Mouse (Mus musculus) spleen, adult 18-20 months (tissue): ENCODE data around the gene Fam57b.
A peak's percentile ranks its signal among the peaks of the same experiment; 100 is the strongest.
"Not testable (repeated sequence)": the region's sequence is repeated elsewhere in the genome, so short reads cannot be mapped to it uniquely, and the experiment has no call there.

Source experiments
- DNase-seq, 2 experiments: peaks; one replicate each; pipeline ENCODE4 v3.0.0; 2022; ENCODE audit warnings: mixed read lengths in 2 of 2

Fam57b gene

DNA sequence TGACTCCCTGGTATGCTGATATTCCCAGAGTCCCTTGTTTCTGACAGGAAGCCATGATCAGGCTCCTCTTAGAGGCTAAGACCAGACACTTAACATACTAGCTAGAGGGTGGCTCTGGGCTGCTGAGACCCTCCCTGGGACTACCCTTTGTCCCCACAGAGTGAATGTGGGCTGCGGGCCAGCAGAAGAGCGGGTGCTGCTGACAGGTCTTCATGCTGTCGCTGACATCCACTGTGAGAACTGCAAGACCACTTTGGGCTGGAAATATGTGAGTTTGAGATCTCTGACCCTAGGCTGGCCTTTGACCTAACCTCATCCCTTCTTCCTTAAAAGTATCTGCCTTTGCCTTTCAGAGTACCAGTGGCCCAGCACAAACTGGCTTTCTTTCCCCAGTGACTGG lies 19.3 kb upstream of the Fam57b start:
- no peak for DNase-seq

DNA sequence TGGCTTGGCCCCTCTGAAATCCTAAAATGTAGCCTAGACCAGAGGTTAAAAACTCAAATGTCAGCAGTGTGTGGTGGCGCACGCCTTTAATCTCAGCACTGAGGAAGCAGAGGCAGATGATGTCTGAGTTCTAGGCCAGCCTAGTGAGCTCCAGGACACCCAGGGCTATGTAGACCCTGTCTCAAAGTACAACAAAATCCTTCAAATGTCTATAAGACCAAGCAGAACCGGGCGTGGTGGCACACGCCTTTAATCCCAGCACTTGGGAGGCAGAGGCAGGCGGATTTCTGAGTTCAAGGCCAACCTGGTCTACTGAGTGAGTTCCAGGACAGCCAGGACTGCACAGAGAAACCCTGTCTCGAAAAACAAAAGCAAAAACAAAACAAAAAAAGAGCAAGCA lies 18.4 kb upstream of the Fam57b start:
- not testable (repeated sequence) for DNase-seq

DNA sequence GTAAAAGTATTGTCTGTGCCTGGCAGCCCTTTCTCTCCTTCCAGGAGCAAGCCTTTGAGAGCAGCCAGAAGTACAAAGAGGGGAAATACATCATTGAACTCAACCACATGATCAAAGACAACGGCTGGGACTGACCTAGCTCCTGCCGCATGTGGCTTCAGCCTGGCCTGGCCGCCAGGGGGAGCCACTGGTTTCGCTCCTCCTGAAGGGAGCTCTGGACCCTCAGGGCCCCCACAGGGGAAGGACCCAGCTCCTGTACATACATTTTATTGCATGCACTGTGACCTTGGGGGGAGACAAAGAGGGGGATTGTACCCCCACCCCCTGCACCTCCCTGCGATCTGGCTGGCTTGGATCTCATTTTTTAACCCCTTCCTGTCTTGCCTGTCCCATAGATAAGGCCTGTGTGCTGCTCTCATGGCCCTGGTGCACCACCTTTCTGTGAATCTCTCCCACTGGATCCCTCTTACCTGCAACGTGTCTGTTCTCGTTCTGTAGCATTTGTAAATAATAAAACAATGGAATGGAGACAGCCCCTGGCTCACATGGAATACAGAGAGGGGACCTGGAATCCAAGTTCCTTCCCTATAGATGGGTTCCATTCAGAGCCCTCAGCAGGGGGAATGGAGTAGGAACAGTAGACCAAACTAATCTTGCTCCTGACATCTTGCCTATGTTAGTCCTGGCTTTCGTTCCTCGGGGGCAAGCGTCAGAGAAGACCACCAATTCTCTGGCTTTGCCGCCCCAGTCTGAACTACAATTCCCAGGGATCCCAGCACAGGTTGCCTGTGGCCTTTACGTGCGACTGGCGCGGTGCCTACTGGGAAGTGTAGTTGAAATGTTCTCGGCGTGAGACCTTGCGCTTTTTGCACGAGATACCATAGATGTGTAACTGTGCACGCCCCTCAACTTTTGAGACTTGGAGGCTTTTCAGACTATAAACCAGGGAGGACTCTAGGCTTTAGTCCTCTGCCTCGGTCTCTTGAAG lies 17.2 kb upstream of the Fam57b start:
- peak; percentile 73 to 84 for DNase-seq

DNA sequence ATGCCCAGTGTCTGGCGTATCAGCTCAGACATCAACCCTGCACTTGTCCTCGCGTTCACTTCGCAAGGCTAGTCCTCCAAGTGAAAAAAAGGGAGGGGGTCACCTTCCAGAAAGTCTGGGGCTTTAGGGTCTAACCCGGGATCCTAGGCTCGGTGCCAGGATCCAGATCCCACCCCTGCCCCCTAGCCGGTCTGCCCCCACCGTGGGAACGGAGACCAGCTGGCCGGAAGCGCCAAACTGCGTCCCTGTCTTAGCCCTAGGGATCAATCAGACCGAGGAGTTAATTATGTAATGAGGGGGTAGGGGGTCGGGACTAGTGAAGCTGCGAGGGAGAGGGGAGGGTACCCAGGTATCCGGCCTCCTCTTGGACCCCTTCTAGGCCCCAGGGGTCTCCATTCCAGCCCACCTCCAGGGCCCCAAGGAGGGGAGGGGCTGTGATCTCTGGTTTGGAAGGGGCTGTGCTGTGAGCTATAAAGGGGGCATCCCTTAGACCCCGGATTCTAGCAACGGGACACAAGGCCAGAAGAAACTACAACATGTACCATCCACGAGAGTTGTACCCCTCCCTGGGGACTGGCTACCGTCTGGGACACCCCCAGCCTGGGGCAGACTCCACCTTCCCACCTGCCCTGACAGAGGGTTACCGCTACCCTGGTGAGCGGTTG lies 16.4 kb upstream of the Fam57b start, which contains the start of gene Tbx6:
Gene Tbx6 (plus strand): TSS at position 513 of the 665 bp plus-strand sequence.
- no peak for DNase-seq

DNA sequence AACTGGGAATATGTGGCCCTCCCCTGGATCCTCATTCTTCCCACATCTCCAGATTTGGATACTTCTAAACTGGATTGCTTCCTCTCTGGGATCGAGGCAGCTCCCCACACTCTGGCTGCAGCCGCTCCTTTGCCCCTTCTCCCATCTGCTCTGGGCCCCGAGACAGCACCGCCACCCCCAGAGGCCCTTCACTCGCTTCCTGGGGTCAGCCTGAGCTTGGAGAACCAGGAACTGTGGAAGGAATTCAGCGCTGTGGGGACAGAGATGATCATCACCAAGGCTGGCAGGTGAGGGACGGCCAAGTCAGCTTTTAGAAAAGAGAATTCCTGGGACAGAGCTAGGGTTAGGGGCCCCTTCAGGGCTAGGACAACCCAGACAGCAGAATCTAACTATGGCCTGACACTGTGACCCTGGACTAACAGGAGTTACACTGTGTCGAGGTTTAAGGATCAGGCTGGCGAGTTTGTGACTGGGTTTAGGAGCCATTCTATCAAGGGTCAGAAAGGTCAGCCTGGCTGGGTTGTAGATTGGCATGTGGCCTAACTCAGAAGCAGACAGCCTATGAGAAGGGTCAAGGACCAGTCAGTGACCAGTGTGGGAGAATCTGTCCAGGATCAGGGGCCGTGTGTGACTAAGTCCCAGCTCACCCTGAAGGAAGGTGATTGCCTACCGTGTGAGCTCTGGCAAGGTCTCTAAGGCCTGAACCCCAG lies 15.7 kb upstream of the Fam57b start:
- DNase-seq = no peak

DNA sequence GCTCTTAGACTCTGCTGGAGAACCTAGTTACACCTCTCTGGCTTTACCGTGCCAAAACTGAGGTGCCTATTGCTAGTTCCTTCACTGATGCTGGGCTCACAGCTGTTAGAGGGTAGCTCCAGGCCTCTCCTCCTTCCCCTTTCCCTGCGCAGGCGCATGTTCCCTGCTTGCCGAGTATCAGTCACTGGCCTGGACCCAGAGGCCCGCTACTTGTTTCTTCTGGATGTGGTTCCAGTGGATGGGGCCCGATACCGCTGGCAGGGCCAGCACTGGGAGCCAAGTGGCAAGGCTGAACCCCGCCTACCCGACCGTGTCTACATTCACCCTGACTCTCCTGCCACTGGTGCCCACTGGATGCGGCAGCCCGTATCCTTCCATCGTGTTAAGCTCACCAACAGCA lies 14.8 kb upstream of the Fam57b start:
- DNase-seq = no peak

DNA sequence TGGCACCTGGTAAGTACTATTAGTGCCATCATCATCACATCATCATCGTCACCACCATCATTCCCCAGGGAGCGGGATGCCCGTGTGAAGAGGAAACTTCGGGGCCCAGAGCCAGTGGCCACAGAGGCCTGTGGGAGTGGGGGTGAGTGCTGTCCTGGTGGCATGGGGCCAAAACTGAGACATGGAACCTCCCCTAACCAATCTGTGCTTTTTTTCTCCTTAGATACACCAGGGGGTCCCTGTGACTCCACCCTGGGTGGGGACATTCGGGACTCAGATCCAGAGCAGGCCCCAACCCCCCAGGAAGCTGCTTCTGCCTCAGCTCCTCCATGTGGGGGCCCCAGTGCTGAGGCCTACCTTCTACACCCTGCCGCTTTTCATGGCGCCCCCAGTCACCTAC lies 13.0 kb upstream of the Fam57b start:
- DNase-seq = no peak

DNA sequence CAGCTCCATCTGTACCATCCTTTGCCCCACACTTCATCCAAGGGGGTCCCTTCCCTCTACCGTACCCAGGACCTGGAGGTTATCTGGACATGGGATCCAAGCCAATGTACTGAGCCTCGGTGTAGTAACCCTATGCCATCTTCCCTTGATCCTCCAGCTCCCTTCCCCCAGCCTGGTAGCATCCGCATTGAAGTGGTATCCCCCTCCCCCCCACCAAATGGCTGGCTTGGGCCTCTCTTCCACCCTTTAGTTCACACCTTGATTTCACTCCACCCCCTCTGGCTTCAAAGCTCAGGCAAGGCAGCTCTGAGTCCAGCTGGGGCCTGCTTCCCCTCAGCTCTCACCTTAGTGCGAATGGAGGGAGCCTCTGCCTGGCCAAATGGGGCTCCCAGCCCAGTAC lies 12.4 kb upstream of the Fam57b start:
- DNase-seq = no peak

DNA sequence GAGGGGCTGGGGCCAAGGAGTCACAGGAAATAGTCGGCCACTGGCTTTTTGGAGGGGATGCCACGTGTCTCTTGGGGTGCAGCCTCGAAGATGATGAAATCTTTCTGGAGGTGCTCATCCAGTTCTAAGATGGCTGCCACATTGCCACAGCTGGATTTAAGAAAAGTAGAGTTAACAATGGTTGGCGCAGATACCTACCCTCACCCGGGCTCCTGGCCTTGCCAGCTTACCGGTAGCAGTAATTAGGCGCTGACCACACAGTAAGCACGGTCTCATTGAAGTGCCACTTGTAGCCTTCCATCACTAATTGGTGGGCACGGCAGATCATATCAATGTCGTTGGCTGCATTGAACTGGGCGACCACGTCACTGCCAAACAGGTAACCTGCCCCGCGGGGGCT lies 11.3 kb upstream of the Fam57b start:
- no peak for DNase-seq

DNA sequence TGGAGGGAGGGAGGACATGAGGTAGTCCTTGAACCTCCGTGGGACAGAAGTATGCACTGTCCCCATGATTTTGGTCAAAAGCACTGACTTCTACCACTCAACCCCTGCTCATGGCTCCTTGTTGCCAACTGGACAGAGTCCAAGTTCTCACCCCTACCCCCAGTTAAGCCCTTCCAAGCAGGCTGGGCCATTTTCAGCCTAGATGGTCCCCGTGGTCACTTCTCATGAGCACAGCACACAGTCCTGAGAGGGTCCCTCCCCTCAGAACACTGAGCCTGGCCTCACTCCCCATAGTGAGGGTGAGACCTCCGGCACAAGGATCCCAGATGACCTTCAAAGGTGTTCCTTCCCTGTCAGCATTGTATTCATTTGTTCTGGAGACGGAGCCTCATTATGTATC lies 8.3 kb upstream of the Fam57b start:
- no peak for DNase-seq

DNA sequence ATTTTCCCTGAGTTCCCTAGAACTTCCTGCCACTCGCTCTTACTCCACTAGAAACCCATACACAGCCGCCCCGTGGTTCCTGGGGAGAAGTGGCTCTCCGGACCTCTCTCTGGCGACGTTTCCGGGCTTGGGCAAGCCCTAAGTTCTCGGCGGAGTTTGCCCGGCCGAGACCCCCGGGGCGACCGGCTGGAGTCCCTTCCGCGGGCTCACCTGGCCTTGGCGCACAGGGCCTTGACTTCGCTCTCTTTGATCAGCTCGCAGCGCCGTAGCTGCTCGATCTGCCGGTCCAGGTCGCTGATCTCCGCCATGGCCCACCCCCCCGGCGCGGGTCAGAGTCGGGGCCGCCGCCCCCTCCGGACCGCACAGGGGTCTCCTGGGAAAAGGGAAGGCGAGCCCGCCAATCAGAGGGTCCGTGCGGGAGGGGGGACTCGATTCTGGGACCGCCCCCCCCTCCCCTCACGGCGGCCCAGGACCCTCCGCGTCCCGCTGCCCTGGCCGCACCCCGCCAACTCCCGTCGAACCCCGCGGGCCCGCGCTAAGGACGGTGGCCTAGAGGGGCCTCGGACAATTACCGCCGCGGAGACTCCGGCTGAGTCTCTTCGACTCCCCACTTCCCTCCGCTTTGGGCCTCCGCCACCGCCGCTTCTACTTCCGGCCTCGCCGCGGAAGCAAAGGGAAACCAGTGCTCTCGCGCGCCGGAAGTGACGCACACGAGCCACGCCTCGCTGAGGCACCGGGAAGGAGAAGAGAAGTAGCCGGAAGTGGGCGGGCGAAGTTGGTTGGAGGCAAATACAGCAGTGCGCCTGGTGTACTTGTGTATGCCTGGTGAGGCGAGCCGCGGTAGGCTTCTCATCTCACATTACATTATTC lies 5.4 kb upstream of the Fam57b start, which contains the start of gene Ppp4c:
Gene Ppp4c (minus strand): TSS at position 646 of the 870 bp plus-strand sequence.
- DNase-seq = peak; percentile 94

DNA sequence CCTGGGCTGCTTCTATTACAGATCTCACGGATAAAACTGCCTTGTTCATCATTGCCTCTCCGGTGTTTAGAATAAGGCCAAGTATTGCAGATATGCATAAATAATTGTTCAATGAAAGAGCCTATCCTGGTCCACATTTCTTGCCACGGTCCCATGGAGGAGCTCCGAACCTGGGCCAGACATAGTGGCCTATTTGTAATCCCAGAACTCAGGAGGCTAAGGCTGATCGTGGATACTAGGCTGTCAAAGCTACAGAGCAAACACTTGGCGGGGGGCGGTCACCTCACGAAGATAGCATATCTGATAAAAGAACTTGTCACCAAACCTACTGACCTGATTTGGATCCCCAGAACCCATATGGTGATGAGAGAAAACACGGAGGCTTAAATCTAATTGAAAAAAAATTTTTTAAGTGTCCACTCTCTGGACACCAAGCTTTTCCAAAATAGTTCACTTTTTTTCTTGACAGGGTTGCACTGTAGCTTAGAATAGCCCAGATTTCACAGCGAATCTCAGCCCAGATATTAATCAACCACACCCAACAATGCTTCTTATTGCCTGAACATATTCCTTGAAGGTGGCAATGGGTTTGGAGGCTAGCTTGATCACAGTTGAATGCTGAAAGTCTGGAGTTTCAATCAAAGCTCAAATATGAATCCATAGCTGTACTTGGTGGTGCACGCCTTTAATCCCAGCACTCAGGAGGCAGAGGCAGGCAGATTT lies 4.6 kb upstream of the Fam57b start:
- DNase-seq = no peak

DNA sequence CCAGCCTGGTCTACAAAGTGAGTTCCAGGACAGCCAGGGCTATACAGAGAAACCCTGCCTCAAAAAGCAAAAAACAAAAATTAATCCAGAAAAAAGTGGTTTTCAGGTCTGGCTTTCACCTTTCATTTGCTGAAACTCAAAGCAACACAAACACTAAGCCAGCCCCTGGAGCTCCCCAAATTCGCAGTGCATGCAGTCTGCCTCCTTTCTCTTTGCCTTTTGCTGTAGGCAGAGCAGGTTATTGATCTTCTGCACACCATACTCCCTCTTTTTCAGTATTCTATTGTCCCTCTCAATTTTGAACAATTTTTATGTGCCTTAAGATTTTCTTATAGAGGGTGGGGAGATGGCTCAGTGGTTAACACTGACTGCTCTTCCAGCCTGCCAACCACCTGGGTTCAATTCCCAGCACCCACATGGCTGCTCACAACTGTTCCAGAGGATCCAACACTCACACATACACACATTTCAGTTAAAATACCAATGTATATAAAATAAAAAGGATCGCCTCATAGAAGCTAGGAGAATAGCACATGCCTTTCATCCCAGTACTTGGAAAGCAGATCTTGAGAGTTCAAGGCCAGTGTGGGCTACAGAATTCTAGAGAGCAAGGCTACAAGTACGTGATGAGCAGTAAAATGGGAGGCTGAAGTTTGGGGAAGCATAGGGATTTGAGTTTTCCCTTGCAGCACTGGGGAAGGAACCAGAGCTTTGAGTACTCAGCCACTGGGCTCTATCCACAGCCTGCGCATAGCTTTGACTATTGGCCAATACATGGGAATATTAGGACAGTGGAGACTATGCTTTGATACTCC lies 3.8 kb upstream of the Fam57b start:
- no peak for DNase-seq

DNA sequence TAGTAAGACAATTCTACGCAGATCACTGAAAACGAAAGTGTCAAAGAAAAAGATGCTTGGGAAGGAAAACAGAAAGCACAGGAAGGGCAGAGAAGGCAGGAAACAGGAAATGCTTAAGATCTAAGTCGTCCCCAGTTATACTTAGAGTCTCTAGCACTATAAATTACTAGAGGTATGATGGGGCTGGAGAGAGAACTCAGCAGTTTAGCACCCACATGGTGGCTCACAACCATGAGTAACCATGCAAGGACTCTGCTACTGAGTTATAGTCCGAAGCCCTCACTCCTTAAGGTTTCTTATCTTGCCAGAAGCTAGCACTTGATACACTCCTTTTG lies 3.2 kb upstream of the Fam57b start:
- no peak for DNase-seq

DNA sequence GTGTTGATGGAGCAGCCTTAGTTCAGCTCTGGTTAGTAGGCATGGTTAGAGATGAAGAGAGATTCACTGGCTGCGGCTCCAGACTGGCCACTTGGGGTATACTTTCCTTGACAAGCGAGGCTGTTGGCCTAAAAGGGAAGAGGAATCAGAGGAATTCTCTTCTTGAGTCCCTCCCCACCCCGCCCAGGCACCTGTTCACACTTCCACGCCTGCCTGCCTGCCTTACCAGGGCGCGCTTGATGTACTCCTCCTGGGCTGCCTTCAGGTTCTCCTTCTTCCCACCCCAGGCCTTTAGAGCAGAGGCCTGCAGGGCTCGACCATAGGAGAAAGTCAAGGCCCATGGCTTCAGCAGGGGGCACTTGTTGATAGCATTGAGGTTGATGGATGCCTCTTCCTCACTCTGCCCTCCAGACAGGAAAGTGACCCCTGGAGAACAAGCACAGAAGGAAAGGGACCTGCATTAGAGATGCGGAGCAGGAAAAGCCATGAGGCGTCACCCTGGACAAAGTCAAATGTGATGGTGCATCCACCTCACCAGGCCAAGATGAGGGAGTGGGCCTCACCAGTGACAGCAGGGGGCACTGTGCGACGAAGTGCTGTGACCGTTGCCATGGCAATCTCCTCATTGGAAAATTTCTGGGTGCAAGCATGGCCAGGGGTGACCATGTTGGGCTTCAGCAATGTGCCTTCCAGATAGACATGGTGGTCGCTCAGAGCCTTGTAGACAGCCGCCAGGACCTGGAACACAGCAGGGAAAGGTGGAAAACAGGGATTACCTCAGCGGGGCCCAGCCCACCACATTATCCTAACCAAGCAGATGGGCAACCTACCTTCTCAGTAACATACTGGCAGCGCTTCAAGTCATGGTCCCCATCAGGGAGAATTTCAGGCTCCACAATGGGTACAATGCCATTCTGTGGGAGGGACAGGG lies 1.8 kb upstream of the Fam57b start:
- no peak for DNase-seq

DNA sequence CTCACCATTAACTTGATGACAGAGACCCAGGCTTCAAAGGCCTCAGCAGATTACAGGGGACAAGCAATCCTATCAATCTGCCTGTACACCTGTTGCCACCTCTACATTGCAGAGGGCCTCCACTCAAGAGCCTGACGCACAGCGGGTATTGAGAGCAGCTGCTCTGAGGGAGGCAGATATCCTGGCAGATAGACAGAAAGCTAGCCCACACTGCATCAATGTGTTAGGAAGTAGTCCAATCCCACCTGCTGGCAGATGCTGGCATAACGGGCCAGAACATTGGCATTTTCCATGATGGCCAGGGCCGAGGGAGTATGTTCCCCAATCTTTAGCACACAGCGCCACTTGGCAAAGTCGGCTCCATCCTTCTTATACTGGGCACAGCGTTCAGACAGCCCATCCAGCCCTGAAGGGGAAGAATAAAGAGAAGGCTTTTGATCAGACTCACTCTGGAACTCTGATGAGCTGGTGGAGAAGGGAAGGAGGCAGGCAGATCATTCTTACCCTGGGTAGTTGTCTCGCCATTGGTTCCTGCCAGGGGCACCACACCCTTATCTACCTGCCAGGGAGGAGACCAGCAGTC lies 1.0 kb upstream of the Fam57b start:
- DNase-seq = no peak

DNA sequence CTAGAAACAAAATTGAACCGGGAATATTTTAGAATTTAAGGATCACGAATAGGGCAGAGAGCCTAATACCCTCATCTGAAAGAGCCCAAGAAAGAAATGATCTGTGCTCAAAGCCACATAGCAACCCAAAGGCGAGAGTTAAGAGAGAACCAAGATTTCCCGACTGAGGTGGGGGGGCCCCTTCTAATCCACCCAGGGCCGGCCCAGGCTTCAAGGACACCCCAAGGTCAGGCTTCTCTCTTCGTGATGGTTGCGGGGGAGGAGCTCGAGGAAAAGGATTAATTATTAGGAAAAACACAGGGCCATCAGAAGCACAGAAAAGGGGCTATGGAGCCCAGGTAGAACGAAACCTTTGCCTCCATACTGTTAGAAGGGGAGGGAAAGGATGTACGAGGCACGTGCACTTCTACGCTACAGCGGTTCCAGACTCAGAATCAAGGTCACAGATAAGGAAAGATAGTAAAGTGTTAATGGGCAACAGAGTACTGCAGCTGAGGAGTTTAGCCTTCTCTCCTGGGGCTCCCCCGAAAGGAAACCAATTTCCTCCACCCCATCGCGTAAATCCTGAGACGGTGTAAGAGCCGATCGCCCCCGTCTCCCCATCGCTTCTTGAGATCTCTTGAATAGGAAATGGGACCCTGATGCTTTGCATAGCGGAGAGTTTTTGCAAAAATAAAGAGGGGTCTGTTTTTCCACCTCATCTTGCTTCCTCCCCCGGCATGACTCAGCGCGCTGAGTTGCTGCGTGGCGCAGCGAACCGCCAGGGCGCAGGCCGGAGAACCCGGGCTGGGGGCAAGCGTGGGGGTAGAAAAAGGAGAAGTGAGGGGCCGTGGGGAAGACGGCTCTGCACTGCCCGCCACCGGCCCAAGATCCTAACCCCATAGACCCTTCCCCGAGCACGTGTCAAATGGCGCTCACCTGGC lies 920 bp downstream of the Fam57b start:
- DNase-seq = no peak

DNA sequence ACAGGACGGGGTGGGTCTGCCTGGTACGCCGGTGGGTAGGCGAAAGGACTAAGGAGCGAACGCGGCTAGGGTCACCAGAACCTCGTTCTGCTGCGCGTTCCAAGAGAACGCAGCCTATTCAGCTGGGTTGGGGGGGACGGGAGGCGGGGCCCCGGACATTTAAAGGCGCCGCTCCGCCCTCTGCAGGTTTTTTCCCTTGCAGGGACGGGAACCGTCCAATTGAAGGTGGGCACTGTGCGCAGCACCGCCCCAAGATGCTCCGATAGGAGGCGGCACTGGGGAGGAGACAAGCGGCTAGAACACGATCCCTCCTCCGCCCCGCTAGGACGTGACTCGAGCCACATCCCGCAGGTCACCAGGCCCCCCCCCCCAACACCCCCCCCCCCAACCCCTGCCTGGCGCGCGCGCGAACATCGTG lies 1.6 kb downstream of the Fam57b start:
- peak; percentile 92 to 98 for DNase-seq
